Mouse (Mus musculus) testis, adult 2 months (tissue): ENCODE data around the gene Rlbp1. TPM values are rescaled to one million over a fixed set of nuclear protein-coding genes. Genes with fewer than 3 reads are reported as not detected.

ENCODE experiments used
- H3K27ac ChIP-seq: fragments of 200-500 bp; 2 replicates; pipeline ENCODE4 v1.5.1; 2012; ENCODE audit warnings: low read depth, low read length; ENCODE audit not compliant: control insufficient read depth, insufficient read depth
- H3K27me3 ChIP-seq: fragments of 200-500 bp; 2 replicates; pipeline ENCODE4 v1.6.1; 2012; ENCODE audit warnings: mild to moderate bottlenecking, low read length, moderate library complexity; ENCODE audit not compliant: control insufficient read depth, insufficient read depth
- H3K36me3 ChIP-seq: fragments of 200-500 bp; 2 replicates; pipeline ENCODE4 v1.6.1; 2012; ENCODE audit warnings: mild to moderate bottlenecking, low read length; ENCODE audit not compliant: control insufficient read depth, insufficient read depth
- H3K4me1 ChIP-seq: fragments of 200-500 bp; 2 replicates; pipeline ENCODE4 v1.6.1; 2012; ENCODE audit warnings: low read length; ENCODE audit not compliant: control insufficient read depth, insufficient read depth
- H3K4me3 ChIP-seq: fragments of 200-500 bp; 2 replicates; pipeline ENCODE4 v1.5.1; 2012; ENCODE audit warnings: low read depth, mild to moderate bottlenecking, low read length, moderate library complexity, mixed read lengths; ENCODE audit not compliant: control insufficient read depth
- CTCF ChIP-seq: fragments of 200-500 bp; IDR thresholded peaks from 2 replicates; pipeline ENCODE4 v1.5.1; 2012; ENCODE audit warnings: low read depth, mild to moderate bottlenecking, inconsistent platforms, low read length, moderate library complexity; ENCODE audit not compliant: control insufficient read depth, insufficient read depth, insufficient replicate concordance
- POLR2A ChIP-seq: fragments of 200-500 bp; IDR thresholded peaks from 2 replicates; pipeline ENCODE4 v1.6.1; 2012; ENCODE audit warnings: low read depth, mild to moderate bottlenecking, inconsistent platforms, low read length, moderate library complexity; ENCODE audit not compliant: control insufficient read depth
- polyA plus RNA-seq: library from polyadenylated mRNA; depleted of rRNA; stranded (reverse); fragments of >200 nt; gene quantifications from 2 replicates; pipeline ENCODE4 v1.2.3, GENCODE M21; 2012

Rlbp1 gene
- polyA plus RNA-seq, 1 experiment: 1.6 TPM

DNA sequence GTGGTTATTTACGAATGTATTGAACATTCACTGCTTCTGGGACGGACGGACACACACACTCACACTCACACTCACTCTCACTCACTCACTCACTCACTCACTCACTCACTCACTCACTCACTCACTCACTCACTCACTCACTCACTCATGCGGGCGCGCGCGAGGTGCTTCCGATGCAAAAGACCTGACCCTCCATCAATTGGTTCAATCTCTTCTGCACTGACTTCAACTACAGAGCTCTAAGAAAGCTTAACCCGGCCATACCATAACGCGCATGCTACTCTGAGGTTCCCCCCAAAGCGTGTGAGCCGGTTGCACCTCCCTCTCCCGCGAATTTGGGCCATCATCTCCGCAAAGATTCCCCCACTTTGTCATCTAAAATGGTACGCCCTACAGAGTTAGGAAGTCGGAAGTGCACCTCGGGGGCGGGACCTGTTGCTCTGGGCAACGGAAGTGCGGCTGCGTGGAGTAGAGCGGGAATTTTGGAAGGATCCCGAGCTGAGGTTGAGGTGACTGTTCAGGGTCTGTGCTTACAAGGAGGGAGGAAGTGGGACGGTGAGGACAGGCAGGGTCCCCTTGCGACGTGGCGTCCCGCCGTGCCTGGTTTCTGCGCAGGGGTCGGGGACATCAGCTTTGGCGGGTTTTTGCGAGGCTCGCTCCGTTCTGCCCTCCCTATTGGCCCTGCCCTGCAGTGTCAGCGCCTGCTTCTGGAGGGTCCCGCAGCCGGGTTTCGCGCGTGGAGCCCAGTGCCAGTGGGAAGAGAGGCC is 5.2 kb upstream of the Rlbp1 start, which contains the start of gene Fanci:
Gene Fanci, plus strand, starts transcription at position 47 of the 767 bp plus-strand sequence.
- no peaks in the 10 kb centered on the region for H3K27me3 ChIP-seq
- peak; percentile 31; the same call in 1 of the 2 replicates for TF ChIP-seq POLR2A
- no peak for TF ChIP-seq CTCF
- H3K36me3 ChIP-seq: no peaks in the 10 kb centered on the region
- H3K4me1 ChIP-seq: peaks cover 9% of the 10 kb centered on the region
- peak within 1 kb of the TSS; percentile 88 for H3K27ac ChIP-seq
- peak within 1 kb of the TSS; percentile 98 for H3K4me3 ChIP-seq

DNA sequence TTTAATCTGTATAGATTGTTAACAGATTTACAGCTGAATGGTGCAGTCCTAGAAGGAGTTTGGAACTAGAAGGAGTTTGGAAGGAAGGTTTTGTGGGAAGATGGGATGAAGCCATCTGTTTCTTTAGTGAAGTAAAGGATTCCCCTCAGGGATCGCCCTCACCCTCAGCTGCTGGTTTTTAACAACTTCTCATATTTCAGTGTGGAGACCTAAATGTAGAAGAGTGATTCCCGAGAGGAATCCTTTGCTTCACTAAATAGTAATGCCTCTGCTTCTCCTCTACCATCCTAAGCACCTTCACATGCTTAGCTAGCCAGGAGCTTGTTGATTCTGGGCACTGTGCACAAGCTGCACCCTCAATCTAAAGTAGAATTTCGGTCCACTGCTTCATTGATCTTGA is 4.6 kb upstream of the Rlbp1 start:
- peak overlapping the region; percentile 88 for H3K27ac ChIP-seq
- no peaks in the 10 kb centered on the region for H3K36me3 ChIP-seq
- no peaks in the 10 kb centered on the region for H3K27me3 ChIP-seq
- H3K4me1 ChIP-seq: peaks cover 9% of the 10 kb centered on the region
- H3K4me3 ChIP-seq: peak overlapping the region; percentile 98
- no peak for TF ChIP-seq CTCF
- TF ChIP-seq POLR2A: no peak

DNA sequence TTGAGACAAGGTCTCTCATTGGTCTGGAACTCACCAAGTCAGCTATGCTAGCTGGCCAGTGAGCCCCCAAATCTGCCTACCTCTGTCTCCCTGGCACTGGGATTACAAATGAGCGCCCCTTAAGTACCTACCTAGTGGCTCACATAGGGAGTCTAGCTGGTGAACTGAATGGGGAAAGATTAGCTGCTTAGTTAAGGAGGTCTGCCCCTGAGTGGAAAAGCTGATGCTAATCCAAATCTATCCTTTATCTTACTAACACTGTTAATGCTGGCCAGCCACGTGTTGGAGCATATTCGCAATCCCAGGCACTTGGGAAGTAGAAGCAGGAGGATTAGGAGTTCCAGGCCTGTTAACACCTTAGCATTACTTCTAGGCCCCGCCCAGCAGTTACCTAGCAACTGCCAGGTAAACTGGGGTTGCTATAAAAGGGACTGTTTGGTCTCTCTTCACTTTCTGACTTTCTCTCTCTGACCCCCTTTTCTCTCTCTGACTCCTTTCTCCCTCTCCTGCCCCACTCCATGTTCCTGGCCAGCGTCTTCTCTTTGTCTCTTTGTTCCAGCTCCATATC is 3.4 kb upstream of the Rlbp1 start:
- H3K4me1 ChIP-seq: peaks cover 9% of the 10 kb centered on the region
- H3K27ac ChIP-seq: no peak overlapping the region
- H3K36me3 ChIP-seq: no peaks in the 10 kb centered on the region
- no peak overlapping the region for H3K4me3 ChIP-seq
- no peak for TF ChIP-seq CTCF
- H3K27me3 ChIP-seq: no peaks in the 10 kb centered on the region

DNA sequence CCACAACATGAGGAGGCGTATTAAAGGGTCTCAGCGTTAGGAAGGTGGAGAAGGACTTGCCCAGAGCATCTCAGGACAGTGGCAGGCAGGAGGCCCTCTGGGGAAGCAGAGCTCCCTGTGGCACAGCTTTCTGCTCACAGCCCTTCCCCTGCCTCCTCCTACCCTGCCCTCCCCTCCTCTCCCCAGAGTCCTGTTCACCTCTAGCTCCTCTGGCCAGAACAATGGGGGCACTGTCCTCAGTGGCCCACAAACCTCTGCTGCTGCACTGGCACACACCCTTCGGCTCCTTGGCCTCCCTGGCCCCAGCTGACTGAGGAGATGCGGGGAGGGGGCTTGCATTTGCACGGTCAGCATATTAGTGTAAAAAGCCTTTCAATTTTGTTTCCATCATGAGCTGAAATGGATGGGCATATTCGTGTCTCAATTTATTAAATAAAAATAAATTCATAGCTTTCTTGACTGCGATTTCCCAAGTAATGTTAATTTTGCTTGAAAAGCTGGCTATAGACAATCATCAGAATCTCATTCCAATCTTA is 1.9 kb upstream of the Rlbp1 start:
- H3K27ac ChIP-seq: no peak overlapping the region
- no peaks in the 10 kb centered on the region for H3K27me3 ChIP-seq
- H3K4me3 ChIP-seq: no peak overlapping the region
- no peaks in the 10 kb centered on the region for H3K36me3 ChIP-seq
- peaks cover 9% of the 10 kb centered on the region for H3K4me1 ChIP-seq
- no peak for TF ChIP-seq POLR2A
- TF ChIP-seq CTCF: no peak

DNA sequence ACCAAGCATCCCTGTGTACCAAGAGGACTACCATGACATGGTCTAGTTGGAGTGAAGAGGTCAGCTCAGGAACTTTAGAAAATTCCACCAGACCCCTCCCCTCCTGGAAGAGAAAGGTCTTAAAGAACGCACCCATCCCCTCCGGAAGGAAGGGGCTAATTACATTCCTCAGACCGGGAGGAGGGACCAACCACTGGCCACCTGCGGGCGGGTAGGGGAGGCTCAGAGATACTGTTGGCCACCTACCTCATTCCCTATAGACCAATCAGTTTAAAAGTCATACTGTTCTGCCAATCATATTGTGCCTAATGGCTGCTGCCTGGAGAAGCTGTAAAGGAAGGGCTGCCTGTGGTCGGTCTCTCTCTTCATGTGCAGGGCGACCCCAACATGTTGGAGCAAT is 1.1 kb upstream of the Rlbp1 start:
- no peak overlapping the region for H3K27ac ChIP-seq
- no peak overlapping the region for H3K4me3 ChIP-seq
- TF ChIP-seq CTCF (no peak), POLR2A (no peak)
- H3K4me1 ChIP-seq: peaks cover 8% of the 10 kb centered on the region
- H3K36me3 ChIP-seq: no peaks in the 10 kb centered on the region
- H3K27me3 ChIP-seq: no peaks in the 10 kb centered on the region

DNA sequence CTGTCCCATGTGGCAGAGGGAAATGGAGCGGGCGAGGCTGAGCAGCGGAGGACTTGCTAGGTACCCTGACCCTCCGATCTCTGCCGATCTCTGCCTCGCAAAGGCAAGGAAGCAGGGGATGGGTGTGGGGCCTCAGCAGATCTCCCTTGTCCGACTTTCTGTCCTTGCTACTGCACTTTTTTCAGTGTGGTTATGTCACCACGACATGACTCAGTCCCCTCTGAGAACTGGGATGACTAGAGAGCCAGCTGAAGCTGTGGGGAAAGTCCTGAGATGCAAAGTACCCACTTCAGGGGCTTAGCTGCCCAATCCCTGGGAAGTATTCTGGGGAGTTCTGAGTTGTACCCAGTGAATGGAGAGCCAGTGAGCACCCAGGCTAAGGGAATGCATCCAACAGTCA is 292 bp upstream of the Rlbp1 start:
- H3K4me3 ChIP-seq: no peak overlapping the region
- peaks cover 2% of the 10 kb centered on the region for H3K4me1 ChIP-seq
- no peak overlapping the region for H3K27ac ChIP-seq

DNA sequence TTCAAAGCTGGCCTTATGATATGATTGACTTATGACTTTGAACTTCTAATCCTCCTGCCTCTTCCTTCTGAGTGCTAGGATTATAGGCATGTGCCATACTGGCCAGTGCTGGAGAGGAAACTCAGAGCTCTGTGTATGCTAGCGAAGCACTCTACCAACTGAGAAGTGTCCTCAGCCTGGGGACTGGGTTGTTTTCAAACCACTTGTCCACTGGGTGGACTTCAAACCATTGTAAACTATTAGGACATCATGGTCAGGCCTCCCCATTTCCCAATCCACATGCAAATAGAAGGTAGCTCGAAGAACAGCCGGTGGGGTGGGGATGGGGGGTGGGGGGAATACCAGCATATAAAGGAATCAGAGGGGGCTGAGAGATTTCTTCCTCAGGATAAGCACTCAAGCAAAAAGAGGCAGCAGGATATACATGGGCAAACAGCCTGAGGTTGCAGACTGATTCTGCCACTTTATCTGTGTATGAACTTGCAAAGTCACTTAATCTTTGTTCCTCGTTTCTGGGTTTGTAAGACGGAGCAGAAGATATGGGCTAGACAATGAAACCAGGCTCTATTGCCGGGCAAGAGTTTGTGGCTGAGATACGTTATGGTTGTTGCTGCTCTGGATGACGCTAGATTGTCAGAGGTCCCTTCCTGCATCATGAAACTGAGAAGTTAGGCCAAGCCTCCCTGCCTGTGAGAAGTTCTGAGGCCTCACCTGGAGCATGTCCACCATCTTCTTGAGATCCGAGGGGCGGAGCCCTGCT is 10.2 kb downstream of the Rlbp1 start:
- Histone ChIP-seq H3K4me3 (no peak overlapping the region), H3K27me3 (no peaks in the 10 kb centered on the region), H3K4me1 (no peaks in the 10 kb centered on the region; the same call in 1 of the 2 replicates), H3K27ac (no peak overlapping the region), H3K36me3 (no peaks in the 10 kb centered on the region)
- no peak for TF ChIP-seq POLR2A
- no peak for TF ChIP-seq CTCF

More for the DNA sequence above, 292 bp upstream of the Rlbp1 start:
- Histone ChIP-seq H3K27me3 (no peaks in the 10 kb centered on the region), H3K36me3 (no peaks in the 10 kb centered on the region)
- TF ChIP-seq POLR2A (no peak), CTCF (no peak)
